Mouse (Mus musculus) liver, embryonic 14.5 days (tissue): ENCODE data around the gene Cuedc2.

ENCODE experiments used
- CTCF ChIP-seq: IDR thresholded peaks from 2 replicates; pipeline ENCODE4 v1.5.1; 2016; ENCODE audit warnings: antibody characterized with exemption, low read depth, control low read depth
- EP300 ChIP-seq: IDR thresholded peaks from 2 replicates; pipeline ENCODE4 v1.6.1; 2016; ENCODE audit warnings: antibody characterized with exemption, low read depth

- TF ChIP-seq CTCF: no peak
- no peak for TF ChIP-seq EP300
Observed at GRCm38 (mm10) chr19:46304908-46305333, 33.6 kb downstream of the Cuedc2 start.
